Mouse (Mus musculus) urinary bladder, postnatal 10 days (tissue): Measurements from ENCODE around the gene Asxl2.
"Not testable (repeated sequence)": the region's sequence is repeated elsewhere in the genome, so short reads cannot be mapped to it uniquely, and the experiment has no call there.

Experiments
- DNase-seq: peaks from one replicate; pipeline ENCODE4 v3.0.0; 2022; ENCODE audit warnings: low spot score

Gene Asxl2

DNA sequence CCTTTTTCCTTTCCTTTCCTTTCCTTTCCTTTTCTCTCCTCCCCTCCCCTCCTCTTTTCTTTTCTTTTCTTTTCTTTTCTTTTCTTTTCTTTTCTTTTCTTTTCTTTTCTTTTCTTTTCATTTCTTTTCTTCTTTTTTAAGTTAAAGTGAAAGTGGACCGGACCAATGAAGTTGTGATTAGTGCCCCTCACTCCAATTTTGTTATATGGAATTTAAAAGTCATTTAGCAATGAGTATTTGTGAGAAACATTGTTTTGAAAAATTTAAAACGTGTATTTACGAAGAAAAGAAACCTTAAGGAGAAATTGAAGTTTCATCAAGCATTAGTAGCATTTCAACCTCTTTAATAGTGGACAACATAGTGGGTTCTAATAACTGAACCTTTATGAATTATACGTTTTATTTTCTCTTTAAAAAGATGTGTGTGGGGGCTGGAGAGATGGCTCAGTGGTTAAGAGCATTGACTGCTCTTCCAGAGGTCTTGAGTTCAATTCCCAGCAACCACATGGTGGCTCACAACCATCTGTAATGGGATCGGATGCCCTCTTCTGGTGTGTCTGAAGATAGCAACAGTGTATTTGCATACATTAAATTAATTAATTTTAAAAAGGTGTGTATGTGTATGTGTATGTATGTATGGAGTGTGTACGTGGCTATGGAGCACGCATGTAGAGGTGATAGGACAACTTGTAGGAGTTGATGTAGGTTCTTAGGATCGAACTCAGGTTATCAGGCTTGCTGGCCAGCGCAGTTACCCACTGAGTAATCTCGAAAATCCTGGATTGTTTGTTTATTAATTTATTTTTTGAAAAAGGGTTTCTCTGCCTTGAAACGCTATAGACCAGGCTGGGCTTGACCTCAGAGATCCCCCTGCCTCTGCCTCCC is 1.5 kb downstream of the Asxl2 start:
- no peak for DNase-seq

DNA sequence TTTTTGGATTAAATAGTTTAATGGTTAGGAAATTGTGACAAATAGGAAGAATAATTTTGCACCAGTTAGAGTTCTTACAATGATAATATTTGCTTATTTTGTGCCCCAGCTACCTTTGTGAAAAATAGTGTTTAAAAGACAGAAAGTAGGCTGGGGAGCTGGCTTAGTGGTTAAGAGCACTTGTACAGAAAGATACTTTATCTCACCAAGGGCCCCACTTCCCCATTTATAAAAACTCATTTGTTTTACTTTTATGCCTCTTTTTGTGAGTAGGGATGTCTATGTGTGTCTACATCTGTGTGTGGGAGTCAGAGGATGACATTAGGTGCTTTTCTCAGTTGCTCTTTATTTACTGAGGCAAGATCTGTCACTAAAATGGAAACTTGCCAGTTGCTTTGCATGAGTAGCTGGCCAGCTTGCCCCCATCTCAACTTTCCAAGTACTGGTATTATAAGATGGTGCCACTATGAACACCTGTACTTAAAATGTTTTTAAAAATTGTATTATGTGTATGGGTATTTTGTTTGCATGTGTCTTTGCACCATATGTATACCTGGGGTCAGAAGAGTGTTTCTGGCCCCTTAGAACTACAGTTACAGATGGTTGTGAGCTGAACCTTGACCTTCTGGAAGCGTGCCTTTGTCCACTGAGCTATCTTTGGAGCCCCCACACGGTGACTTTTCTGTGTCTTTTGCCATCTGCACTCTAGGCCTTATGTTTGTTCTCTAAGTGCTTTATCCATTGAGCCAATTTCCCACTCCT is 3.2 kb downstream of the Asxl2 start:
- DNase-seq: no peak

DNA sequence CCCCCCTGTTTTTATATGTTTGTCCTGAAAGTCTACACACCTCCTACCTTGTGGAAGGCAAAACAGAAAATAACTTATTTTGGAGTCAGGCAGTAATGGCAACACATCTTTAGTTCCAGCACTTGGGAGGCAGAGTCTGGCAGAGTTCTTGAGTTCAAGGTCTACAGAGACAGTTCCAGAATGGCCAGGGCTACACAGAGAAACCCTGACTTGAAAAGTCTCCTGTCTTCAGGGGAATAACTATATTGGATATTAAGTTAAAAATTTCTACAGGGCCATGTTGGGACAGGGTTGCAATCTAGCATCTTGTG is 3.7 kb downstream of the Asxl2 start:
- DNase-seq: no peak

DNA sequence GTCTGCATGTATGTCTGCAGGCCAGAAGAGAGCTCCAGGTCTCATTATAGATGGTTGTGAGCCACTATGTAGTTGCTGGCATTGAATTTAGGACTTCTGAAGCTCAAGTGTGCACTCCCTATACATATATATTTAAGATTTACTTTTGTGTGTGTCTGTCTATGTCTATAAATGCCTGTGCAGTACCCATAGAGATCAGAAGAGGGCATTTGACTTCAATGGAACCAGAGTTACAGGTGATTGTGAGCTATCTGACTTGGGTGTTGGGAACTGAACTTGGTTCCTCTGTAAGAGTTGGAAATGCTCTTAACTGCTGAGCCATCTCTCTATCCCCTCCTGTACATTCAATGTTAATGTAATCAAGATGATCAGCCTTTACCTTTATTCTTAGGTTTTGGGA is 4.3 kb downstream of the Asxl2 start:
- no peak for DNase-seq

DNA sequence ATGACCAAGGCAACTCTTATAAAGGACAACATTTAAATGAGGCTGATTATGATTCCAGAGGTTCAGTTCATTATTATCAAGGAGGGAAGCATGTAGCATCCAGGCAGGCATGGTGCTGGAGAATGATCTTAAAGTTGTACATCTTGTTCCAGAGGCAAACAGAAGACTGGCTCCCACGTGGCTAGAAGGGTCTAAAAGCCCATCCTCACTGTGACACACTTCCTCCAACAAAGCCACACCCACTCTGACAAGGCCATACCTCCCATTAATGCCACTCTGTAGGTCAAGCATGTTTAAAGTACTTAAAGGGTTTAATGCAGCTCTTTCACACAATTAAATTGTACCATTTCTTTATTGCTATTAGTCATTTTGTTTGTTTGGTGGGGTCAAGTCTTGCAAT is 7.1 kb downstream of the Asxl2 start:
- DNase-seq: no peak

DNA sequence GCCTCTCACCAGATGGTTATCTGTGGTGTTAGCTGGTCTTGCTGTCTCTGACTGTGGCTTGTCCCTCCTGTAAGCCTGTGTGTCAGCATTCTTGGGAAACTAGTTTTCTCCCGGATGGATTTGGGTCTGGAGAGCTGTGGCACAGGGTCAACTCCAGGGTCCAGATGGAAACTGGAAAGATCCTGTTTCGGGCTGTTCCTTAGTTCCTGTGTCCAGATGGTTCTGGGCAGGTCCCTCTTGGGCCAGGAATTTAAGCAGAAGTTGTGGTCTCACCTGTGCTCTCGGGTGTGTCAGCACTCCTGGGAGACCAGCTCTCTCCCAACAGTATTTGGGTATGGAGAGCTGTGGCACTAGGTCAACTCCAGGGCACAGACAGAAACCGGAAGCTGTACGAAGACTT is 9.8 kb downstream of the Asxl2 start:
- DNase-seq: no peak

DNA sequence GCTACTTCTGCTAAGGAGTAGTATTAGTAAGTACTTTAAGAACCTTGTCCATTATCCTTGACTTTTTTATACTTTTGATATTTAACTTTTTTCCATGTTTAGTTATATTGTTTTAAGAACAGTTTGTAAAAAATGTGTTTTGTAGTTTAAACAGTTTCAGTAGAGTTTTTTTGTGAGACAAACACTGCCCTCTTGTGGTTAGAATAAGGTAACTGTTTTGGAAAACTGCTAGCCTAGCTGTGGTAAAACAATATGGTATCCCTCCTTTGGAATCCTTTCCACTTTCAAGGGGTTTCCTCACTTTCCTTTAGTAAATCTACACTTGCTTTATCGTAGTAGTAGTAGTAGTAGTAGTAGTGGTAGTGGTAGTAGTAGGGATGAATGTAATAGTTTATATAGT is 11.2 kb downstream of the Asxl2 start:
- DNase-seq: no peak

DNA sequence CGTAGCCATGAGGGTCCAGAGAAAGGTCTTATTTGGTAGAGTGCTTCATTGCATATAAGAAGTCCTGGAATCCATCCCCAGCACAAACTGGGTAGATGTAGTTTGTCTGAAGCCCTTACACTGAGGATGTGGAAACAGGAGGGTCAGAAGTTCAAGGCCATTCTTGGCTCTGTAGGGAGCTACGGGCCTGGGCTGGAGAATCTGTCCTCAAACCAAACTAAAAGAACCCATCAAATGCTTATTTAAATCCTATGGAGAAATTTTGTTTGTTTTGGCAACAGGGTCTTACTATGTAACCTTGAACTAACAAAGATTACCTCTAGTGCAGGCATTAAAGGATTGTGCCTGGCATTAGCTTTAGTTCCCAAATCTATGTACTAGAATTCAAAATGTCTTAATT is 14.3 kb downstream of the Asxl2 start:
- DNase-seq: no peak

DNA sequence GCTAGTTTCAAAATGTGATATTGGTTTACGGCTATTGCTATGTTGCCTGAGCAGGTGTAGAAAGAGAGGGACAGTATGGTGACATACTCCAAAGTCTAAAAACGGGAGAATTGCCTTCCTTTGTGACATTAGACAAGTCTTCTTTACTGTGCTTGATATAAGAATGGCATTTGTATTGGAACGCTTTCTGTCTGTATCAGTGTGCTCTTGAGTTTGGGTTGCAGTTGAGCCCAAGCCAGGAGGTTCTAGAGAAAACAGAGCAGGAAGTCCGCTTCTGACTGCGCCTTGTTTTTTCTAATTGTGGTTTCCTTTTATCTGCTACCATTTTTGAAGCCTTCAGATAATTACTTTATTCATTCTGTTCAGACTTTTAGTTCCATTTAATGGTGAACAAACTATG is 14.7 kb downstream of the Asxl2 start:
- no peak for DNase-seq

DNA sequence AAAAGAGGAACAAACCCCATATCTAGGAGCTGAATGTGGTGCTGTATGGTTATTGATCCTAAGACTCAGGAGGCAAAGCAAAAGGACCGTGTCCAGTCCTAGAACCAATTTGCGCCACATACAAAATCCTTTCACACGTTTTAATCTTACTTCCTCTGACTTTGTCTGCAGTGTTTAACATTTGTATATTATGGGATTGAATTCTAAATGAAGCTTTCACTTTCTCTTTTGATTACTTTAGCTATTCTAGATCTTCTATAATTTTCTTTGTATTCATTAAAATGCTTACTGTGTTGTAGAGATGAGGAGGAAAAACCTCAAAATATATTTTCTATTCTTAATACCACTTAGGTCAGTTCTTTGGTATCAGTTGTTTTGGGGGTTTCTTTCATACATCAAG is 26.9 kb downstream of the Asxl2 start:
- no peak for DNase-seq

DNA sequence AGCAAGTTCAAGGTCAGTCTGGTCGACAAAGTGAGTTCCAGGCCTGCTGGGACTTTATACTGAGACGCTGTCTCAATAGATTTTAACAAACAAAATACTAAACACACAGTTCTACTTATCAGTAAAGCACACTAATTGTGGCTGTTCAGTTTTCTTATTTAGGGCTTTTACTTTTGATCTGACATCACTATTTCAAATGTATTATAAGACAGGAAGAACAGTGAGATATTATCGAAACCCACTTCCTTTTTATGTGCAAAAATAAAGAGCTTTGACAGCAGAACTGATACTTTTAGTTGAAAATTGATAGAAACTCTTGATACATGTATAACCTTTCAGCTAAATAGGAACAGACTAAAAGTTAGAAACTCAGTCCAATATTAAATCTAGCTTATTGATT is 36.4 kb downstream of the Asxl2 start:
- no peak for DNase-seq

DNA sequence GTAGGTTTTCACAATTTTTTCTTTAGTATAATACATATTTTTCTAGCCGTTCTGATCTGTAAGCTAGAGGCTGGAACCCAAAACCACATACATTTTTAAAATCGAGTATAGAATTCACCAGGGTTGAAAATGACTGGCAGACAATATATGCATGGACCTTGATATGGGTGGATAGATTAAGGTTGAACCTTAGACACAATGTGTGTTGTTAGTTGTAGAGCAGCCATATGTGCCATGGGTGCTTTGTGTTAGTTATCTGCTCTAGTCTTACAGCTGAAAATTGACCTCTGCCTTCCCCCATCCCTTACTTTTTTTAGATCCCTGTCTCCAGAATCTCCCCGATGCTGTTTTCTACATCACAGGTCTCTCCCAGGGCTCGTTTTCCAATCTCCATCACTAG is 73.0 kb downstream of the Asxl2 start:
- DNase-seq: no peak

DNA sequence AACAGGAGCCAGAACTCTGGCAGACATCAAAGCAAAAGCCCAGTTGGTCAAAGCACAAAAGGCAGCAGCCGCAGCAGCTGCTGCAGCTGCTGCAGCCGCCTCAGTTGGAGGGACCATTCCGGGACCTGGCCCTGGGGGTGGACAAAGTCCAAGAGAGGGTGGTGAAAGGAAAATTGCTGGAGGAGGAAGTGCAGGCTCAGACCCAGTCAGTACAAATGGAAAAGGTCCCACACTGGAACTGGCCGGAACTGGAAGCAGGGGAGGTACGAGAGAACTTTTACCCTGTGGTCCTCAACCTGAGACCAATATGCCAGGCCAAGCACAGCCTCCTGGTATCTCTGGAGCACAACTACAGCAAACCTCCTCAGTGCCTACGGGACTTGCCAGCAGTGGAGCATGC is 73.4 kb downstream of the Asxl2 start:
- no peak for DNase-seq

DNA sequence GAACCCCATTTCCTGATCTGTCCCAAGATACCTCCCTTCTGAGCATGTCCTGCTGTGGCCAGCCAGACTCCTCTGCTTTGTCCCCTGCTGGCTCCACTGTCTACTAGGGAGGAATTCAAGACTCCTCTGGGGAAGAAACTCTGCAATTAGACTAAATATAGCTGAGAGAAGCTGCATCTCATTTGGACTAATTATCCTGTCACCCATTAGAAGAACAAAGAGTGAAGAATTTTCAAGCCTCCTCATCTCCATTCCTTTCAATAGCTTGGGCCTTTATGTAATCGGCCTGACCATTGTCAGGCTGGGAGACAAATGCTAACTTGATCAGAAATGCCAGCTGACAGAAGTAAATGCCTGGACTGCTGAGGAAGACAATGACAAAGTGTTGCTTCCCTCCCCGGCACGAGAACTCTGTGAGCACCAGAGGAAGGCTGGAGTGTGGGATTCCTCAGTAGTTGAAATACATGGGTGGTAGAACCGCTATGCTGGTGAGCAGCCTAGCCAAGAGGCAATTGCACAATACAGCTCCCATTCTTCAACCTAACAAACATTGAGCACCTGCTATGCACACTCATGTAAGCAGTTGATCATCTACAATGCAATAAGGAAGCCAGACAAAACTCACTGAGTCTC is 92.1 kb downstream of the Asxl2 start:
- DNase-seq: no peak

DNA sequence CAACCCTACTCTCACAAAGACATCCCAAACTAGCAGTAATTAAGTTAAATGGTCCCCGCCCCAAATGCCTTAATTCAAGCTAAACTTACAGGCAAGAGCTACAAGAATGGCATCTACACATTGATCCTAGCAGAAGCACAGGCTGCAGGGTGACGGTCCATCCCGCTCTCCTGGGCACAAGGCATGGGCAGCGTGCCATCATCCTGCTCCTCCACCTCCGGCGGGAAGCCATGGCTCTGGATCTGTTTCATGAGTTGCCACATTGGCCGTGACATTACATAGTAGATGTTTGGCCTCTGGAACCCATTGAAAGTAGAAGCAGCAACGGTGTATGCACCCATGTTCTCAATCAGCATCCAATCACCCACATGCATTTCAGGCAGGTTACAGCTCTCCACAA is 95.1 kb downstream of the Asxl2 start:
- DNase-seq: not testable (repeated sequence)

DNA sequence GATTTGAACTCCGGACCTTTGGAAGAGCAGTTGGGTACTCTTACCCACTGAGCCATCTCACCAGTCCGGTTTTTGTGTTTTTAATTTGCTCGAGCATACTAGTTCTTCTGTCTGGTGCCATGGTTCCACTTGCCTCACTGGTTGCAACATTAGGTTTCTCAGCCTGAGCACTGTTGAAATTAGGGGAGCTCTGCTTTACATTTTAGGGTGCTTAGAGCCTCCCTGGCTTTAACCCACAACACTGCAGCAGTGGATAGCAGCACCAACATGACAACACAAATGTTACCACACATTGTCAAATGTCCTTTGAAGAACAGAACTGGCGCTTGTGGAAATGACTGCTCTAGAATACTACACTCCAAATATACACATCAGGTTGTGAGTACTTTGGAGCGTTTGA is 98.9 kb downstream of the Asxl2 start:
- DNase-seq: no peak

DNA sequence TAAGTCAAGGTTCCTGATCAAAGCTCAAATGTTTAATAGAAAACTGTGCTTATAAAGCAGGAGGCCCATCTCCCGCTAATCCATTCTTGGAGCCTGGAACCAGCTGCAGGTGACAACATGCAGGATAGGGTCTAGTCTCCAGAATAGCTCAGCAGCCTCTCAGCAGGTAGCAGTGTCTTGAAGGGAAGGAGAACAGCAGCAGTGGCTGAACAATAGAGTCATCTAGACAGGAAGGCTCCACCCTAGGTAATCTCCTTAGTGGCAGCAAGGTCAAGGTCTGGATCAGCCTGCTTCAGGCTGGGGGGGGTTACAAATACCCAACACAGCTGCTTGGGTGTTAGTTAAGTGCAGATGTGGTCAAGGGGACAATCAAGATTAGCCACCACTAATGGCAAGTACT is 108.8 kb downstream of the Asxl2 start:
- DNase-seq: not testable (repeated sequence)

DNA sequence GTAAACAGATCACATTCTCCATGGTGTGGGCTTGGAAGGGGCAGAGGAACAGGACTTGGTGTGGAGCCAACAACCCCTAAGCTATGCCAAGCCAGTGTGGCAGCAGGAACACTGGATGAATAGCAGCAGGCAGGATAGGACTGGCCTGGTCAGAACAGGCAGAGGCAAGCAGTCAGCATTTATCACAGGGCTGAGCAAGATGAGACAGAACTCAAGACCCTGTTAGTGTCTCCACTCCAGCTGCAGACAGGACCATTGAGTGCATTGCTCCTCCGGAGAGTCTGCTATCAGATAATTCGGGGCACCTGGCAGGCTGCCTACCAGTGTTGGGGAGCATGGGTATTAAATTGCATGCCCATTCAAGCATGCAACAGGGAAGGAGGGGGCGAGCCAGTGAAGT is 111.0 kb downstream of the Asxl2 start:
- DNase-seq: no peak

DNA sequence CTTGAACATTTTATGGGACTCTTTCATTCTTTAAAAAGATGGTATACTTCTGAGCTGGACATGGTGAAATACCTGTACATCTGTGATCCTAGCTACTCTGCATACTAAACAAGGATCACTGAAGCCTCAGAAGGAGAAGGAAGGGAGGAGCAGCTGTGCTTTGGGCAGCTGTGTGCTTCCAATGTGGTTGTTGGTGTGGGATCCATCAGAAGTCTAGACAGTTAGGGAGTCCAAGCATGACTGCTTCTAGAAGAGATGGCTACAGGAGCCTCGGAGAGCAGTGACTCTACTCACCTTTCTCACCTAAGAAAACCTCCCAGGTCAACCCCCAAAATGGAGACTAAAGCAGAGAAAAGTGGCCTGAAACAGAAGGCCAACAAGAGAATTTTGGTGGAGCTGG is 111.4 kb downstream of the Asxl2 start:
- no peak for DNase-seq

DNA sequence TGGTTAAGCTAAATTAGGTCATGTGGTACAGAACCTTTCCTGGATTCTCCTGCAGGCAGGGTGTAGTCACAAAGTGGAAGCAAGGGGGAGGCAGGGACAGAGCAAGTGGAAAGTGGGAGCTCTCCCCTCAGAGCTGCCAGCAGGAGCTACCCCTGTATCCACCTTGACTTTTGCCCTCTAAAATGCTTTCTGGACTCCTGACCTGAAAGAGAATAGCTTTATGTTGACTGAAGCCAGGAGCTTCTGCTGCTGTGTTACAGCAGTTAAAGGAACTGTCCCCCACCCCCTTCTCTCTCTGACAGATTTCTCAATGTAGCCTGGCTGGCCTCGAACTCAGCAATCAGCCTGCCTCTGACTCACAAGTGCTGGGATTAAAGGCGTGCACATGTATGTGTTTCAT is 112.9 kb downstream of the Asxl2 start:
- no peak for DNase-seq

DNA sequence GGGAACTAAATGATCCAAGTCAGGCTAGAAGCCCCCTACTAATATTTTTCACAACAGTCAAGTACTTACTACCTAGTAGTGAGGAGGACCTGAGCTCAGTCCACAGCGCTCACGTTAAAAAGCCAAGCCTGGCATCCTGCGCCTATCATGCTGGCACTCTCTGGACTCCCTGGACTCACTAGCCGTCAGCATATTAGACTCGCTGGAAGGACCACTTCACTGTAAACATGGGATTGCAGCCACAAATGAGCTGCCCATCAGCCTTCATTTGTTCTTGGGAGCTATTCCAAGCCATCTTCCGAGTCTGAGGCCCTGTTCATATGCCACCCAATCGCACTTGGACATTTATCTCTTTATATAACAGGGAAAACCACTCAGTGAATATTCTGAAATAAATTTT is 114.2 kb downstream of the Asxl2 start:
- DNase-seq: no peak

DNA sequence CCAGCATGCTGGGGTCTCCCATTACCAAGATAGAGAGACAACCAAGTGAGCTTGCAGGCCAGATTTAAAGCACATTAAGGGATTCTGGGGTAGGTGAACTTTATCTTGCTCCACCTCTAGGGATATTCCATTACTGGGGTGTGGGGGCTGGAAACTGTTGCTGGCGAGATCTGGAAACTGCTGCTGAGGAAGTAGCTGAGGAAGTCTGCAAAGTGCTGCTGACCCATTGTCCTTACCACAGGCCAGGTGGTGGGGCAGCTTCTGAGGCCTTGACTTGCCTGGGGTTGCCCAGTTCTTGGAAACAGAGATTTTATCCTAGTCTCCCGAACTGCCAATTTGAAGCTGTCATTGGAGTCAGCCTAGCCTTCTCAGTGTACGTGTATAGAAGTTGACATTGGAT is 118.8 kb downstream of the Asxl2 start:
- no peak for DNase-seq

DNA sequence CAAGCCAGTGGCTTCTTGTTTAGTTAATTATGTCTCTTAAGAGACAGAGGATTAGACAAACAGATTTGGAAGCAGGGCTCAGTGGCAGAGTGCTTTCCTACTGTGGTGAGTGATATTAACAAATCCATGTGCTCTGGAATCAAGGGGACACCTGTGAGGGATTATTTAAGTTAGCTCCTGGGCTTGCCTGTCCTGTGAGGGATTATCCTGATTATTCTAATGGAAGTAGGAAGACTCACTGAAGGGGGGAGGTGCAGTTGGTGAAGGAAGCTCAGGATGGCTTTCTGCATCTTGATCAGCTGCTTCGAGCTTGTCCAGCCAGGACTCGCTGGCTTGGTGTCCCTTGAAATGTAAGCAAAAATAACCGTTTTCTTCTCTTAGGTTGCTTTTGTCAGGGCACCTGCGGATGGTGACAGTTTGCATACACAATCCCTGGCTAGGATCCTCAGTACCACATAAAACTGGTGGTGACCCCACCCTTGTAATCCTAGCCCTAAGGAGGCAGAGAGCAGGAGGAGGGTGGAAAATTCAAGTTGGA is 119.5 kb downstream of the Asxl2 start:
- DNase-seq: no peak
